Mouse (Mus musculus) limb, embryonic 15.5 days (tissue): ENCODE results near the gene Tmem164. TPM values are rescaled to one million over a fixed set of nuclear protein-coding genes. Genes with fewer than 3 reads are reported as not detected.
A peak's percentile ranks its signal among the peaks of the same experiment; 100 is the strongest.

Experiments used
- microRNA counts: library from miRNA; unstranded; fragments of <30 nt; microRNA quantifications from one replicate; lab custom pipeline; 2016
- microRNA-seq: library from miRNA; unstranded; fragments of <30 nt; microRNA quantifications from one replicate; pipeline ENCODE4, GENCODE M21; 2016
- polyA plus RNA-seq: library from polyadenylated mRNA; unstranded; fragments of >200 nt; fragmentation: Nextera tagmentation; extraction: Ambion mirVana; gene quantifications from 2 replicates; pipeline ENCODE4 v1.2.1, GENCODE M21; 2015

Gene Tmem164
- polyA plus RNA-seq, 1 experiment from 2014 or later: 53.5 TPM

MicroRNA genes within 50 kb of the gene (microRNA counts, 519-probe panel; counts per million panel counts)
- microRNA mmu-miR-652 (lab: Ali Mortazavi, UCI): 2,901 counts per million, percentile 66 among the panel's probes with 10 or more counts

Small RNA genes within 50 kb of the gene (microRNA-seq; reads per million reads assigned to microRNA genes)
- gene Mir652: 9,073 reads per million, percentile 94 among the genes with 10 or more reads in this experiment
